Mouse (Mus musculus) kidney, adult 2 months (tissue): ENCODE measurements around the gene Cep152. TPM values are rescaled to one million over a fixed set of nuclear protein-coding genes. Genes with fewer than 3 reads are reported as not detected.

Source experiments
- DNase-seq: peaks from one replicate; pipeline ENCODE4 v3.0.0; 2021
- H3K27ac ChIP-seq: fragments of 200-500 bp; 2 replicates; pipeline ENCODE4 v1.5.1; 2012; ENCODE audit warnings: low read depth, low read length, control low read depth, inconsistent platforms; ENCODE audit not compliant: insufficient read depth
- H3K27me3 ChIP-seq: fragments of 200-500 bp; replicated peaks from 2 replicates; pipeline ENCODE4 v1.6.1; 2012; ENCODE audit warnings: mild to moderate bottlenecking, moderate library complexity, low read length, inconsistent platforms; ENCODE audit not compliant: control insufficient read depth, insufficient read depth
- H3K36me3 ChIP-seq: fragments of 200-500 bp; 2 replicates; pipeline ENCODE4 v1.6.1; 2012; ENCODE audit warnings: mild to moderate bottlenecking, moderate library complexity, low read length, inconsistent platforms; ENCODE audit not compliant: control insufficient read depth, insufficient read depth
- H3K4me1 ChIP-seq: fragments of 200-500 bp; 2 replicates; pipeline ENCODE4 v1.6.1; 2011; ENCODE audit warnings: low read length; ENCODE audit not compliant: control insufficient read depth, insufficient read depth
- H3K4me3 ChIP-seq: fragments of 200-500 bp; 2 replicates; pipeline ENCODE4 v1.5.1; 2011; ENCODE audit warnings: mild to moderate bottlenecking, low read depth, low read length, control low read depth; ENCODE audit not compliant: insufficient read depth
- CTCF ChIP-seq: fragments of 200-500 bp; conservative IDR thresholded peaks from 2 replicates; pipeline ENCODE4 v1.5.1; 2011; ENCODE audit warnings: low read depth, mild to moderate bottlenecking, control low read depth, low read length, moderate library complexity, mixed read lengths; ENCODE audit not compliant: insufficient read depth, insufficient read length
- POLR2A ChIP-seq: fragments of 200-500 bp; IDR thresholded peaks from one replicate; pipeline ENCODE4 v1.6.1; 2011; ENCODE audit warnings: low read depth, low read length, control low read depth
- WGBS: fragments of 180-500 bp; shearing (Covaris S2); methylation state at CpG from one replicate; pipeline ENCODE4 v1.1.7; 2018; 5-methylcytosine and 5-hydroxymethylcytosine counted together
- polyA plus RNA-seq: library from polyadenylated mRNA; depleted of rRNA; stranded (reverse); fragments of >200 nt; gene quantifications from 2 replicates; pipeline ENCODE4 v1.2.3, GENCODE M21; 2012; rRNA removed

Gene Cep152
- 0.77 and 0.81 TPM in 2 replicates for polyA plus RNA-seq

- peak; percentile 99 for DNase-seq
- TF ChIP-seq POLR2A (no peak), CTCF (0 out of 2 replicates have a peak, but pooled peaks have one; percentile 20)
- WGBS, result under 1% methylated on average over 50 of the region's 50 CpGs
- H3K27ac ChIP-seq, result no peak within 1 kb of the TSS
- no peaks in the 10 kb centered on the region for H3K27me3 ChIP-seq
- no peaks in the 10 kb centered on the region; the same call in 1 of the 2 replicates for H3K4me1 ChIP-seq
- peak within 1 kb of the TSS; percentile 74 for H3K4me3 ChIP-seq
- H3K36me3 ChIP-seq, result no peaks in the 10 kb centered on the region
Observed at GRCm38 (mm10) chr2:125624837-125625351, at the start of gene Cep152. Cep152 (minus strand) TSS chr2:125625113.

GRCm38 (mm10) chr2:125672957-125673631 is 48.2 kb upstream of the Cep152 start, which contains the start of gene Eid1:
Eid1 (plus strand) TSS chr2:125673095.
- under 1% methylated on average over 79 of the region's 79 CpGs for WGBS
- peak; percentile 85 for DNase-seq
- Histone ChIP-seq H3K4me3 (peak within 1 kb of the TSS; percentile 81), H3K27me3 (no peaks in the 10 kb centered on the region), H3K36me3 (no peaks in the 10 kb centered on the region), H3K4me1 (no peaks in the 10 kb centered on the region), H3K27ac (no peak within 1 kb of the TSS)
- TF ChIP-seq POLR2A (peak; percentile 9), CTCF (no peak)

GRCm38 (mm10) chr2:125672568-125672956 is 47.6 kb upstream of the Cep152 start:
- H3K27me3 ChIP-seq, result no peaks in the 10 kb centered on the region
- H3K4me1 ChIP-seq, result no peaks in the 10 kb centered on the region
- H3K36me3 ChIP-seq, result no peaks in the 10 kb centered on the region
- peak overlapping the region; percentile 81 for H3K4me3 ChIP-seq
- DNase-seq, result no peak
- TF ChIP-seq CTCF (no peak), POLR2A (no peak)
- H3K27ac ChIP-seq, result no peak overlapping the region
- WGBS, result 11% methylated on average over 19 of the region's 20 CpGs

GRCm38 (mm10) chr2:125670846-125671245 is 45.9 kb upstream of the Cep152 start:
- TF ChIP-seq CTCF (no peak), POLR2A (no peak)
- Histone ChIP-seq H3K27me3 (no peaks in the 10 kb centered on the region), H3K4me1 (no peaks in the 10 kb centered on the region), H3K4me3 (no peak overlapping the region), H3K27ac (no peak overlapping the region), H3K36me3 (no peaks in the 10 kb centered on the region)
- DNase-seq, result peak; percentile 14
- 41% methylated on average over 1 of the region's 1 CpGs for WGBS

- Histone ChIP-seq H3K36me3 (no peaks in the 10 kb centered on the region), H3K4me1 (no peaks in the 10 kb centered on the region), H3K27ac (no peak overlapping the region), H3K4me3 (no peak overlapping the region), H3K27me3 (no peaks in the 10 kb centered on the region)
- no peak for DNase-seq
- 83% methylated on average over 7 of the region's 7 CpGs for WGBS
- TF ChIP-seq CTCF, result no peak
- TF ChIP-seq POLR2A, result no peak
Observed at GRCm38 (mm10) chr2:125667721-125668120, 42.8 kb upstream of the Cep152 start.

- H3K4me3 ChIP-seq, result no peak overlapping the region
- no peak for TF ChIP-seq CTCF
- no peak for TF ChIP-seq POLR2A
- peak; percentile 18 for DNase-seq
- WGBS, result 49% methylated on average over 5 of the region's 5 CpGs
- no peaks in the 10 kb centered on the region for H3K27me3 ChIP-seq
- H3K4me1 ChIP-seq, result no peaks in the 10 kb centered on the region
- no peak overlapping the region for H3K27ac ChIP-seq
- no peaks in the 10 kb centered on the region for H3K36me3 ChIP-seq
Observed at GRCm38 (mm10) chr2:125667184-125667583, 42.3 kb upstream of the Cep152 start.

GRCm38 (mm10) chr2:125666668-125667067 is 41.8 kb upstream of the Cep152 start:
- DNase-seq, result no peak
- no peaks in the 10 kb centered on the region for H3K27me3 ChIP-seq
- WGBS, result 78% methylated on average over 4 of the region's 4 CpGs
- no peak for TF ChIP-seq CTCF
- no peak for TF ChIP-seq POLR2A
- no peaks in the 10 kb centered on the region for H3K36me3 ChIP-seq
- H3K4me3 ChIP-seq, result no peak overlapping the region
- no peaks in the 10 kb centered on the region for H3K4me1 ChIP-seq
- H3K27ac ChIP-seq, result no peak overlapping the region
